Mouse (Mus musculus): Measurements from ENCODE around the gene Rnf213.
A peak's percentile ranks its signal among the peaks of the same experiment; 100 is the strongest.
"Not testable (repeated sequence)": the region's sequence is repeated elsewhere in the genome, so short reads cannot be mapped to it uniquely, and the experiment has no call there.

The Rnf213 gene

DNA sequence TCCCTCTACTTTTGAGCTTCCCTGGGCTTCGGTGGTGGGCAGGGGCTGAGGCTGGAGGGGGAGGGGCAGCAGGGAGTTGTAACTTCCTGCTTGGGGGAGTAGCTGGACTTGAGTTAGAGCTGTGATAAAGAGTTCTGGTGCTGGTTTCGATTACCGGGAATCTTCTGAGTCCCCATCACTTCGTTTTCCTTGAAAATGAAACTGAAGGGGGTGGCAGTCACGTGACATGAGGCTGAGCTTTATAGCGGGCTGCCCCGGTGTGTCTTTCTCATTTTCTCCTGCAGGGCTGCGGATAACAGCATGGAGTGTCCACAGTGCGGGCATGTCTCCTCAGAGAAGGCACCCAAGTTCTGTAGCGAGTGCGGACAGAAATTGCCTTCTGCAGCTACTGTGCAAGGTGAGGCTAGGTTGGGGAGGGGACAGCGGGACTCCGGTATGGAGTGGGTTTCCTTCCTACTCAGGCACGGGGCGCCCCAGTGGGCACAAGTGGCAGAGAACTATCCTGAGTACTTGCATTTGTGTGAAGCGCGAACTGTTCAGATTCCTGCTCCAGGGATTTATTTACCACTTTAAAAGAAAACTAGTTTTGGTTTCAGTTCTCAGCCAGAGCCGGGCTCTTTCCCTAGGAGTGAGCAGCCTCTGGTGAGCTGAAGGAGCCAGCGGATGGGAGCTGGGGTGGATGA lies at the start of gene Rnf213:
Rnf213 (plus strand) TSS at position 301 of the 683 bp plus-strand sequence.
- DNase-seq (ENCODE audit: low spot score in 2 of 2), result peak; percentile 14 to 34

DNA sequence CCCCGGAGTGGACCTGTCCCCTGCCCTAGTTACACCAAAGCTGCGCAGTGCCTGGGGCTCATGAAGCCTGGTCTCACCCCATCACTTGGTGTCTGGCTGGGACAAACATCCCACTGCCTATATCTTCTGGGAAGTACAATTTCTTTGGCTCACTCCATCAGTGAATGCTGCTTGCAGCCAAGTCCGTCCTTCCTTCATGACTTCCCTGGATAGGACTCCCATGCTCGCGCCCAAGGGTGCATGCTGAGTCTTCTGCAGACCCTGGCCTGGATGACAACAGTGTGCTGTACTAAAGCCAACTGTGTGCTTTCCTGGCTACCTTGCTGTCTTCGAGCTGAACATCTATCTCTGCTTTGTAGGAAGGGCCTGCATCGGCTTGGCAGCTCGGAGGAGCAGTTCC lies 48.7 kb upstream of the Rnf213 start:
- no peak for DNase-seq (ENCODE audit: low spot score in 2 of 2)

DNA sequence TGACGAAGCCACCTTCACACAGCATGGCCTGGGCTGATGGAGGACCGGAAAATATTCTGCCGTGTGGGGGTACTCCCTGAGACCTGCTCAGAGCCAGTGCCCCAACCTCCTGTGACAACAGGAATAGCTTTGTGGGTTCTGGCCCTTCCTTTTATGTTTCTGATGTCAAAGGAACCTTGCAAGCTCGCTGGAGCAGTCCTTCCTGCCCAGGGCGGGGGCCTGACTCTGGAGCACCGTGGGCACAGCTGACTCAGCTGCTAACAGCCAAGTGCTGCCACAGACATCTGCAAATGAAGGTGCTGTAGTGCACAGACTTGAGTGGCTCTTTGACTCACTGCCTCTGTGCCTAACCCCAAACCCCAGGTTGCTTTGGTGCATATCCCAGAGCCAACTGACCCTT lies 48.0 kb upstream of the Rnf213 start:
- no peak for DNase-seq (ENCODE audit: low spot score in 2 of 2)

DNA sequence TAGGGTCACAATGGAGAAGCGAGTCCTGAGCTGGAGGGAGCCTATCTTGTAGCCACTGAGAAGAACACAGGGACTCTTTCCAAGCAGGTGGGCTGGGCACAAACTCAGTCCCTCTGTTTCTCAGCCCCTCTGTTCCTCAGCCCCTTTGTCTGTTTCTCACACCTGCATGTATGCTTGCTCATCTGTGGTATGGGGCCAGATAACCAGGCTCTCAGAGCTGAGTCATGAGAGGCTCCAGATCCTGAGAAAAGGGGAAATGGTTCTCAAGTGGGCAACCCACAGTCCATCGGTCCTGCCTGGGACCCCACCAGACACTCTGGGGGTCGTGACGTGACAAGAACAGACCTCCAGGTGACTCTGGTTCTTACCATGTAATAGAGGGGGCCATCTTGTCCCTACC lies 45.8 kb upstream of the Rnf213 start:
- no peak for DNase-seq (ENCODE audit: low spot score in 2 of 2)

- DNase-seq (ENCODE audit: low spot score in 2 of 2), result no peak
These were observed 40.8 kb upstream of the Rnf213 start for GRCm38 (mm10) chr11:119352113-119352512.

- no peak for DNase-seq (ENCODE audit: low spot score in 2 of 2)
These were observed 39.0 kb upstream of the Rnf213 start for GRCm38 (mm10) chr11:119353946-119354345.

- peak in 1 of 2 experiments; percentile 35 for DNase-seq (ENCODE audit: low spot score in 2 of 2)
These were observed 38.0 kb upstream of the Rnf213 start for GRCm38 (mm10) chr11:119354798-119355442.

- peak in 1 of 2 experiments; percentile 72 for DNase-seq (ENCODE audit: low spot score in 2 of 2)
These were observed 37.2 kb upstream of the Rnf213 start, which contains the start of the genes Sgsh and Slc26a11 for GRCm38 (mm10) chr11:119355443-119356385. Gene Sgsh (minus strand): TSS chr11:119355536. Gene Slc26a11 (plus strand): TSS chr11:119355557.

GRCm38 (mm10) chr11:119359089-119359488 lies 33.8 kb upstream of the Rnf213 start:
- DNase-seq (ENCODE audit: low spot score in 2 of 2), result no peak

DNA sequence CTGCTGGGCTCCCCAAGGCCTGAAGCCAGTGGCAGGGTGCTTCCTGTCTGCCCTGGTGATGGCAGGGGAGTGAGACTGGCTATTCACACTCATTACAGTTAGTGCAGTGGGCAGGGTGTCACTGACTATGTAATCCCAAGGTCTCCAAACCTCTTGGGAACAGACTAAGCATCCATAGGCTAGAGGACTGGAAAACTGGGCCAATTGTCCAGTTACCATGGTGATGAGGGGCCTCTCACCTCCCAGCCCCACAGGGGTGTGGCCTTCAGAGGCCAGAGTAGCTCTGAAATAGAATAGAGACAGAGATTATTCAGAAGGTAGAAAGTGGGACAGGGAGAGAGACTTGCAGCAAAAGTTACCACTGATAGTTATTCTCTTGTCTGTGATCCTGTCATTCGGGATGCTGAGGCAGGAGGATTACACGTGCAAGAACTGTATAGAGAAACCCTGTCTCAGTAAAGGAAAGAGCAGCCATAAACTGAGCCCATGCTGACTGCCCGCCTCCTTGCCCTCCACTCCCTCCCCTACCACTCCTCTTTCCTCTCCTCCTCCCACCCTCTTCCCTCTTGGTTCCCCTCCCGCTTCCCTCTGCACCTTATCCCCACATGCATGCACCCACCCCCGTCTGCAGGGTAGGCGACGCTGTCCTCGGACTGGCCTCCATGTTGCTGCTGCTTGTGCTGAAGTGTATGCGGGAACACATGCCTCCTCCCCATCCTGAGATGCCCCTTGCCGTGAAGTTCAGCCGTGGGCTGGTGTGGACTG lies 29.9 kb upstream of the Rnf213 start:
- DNase-seq (ENCODE audit: low spot score in 2 of 2), result no peak

GRCm38 (mm10) chr11:119363534-119364145 lies 29.3 kb upstream of the Rnf213 start:
- DNase-seq (ENCODE audit: low spot score in 2 of 2), result peak in 1 of 2 experiments; percentile 63

DNA sequence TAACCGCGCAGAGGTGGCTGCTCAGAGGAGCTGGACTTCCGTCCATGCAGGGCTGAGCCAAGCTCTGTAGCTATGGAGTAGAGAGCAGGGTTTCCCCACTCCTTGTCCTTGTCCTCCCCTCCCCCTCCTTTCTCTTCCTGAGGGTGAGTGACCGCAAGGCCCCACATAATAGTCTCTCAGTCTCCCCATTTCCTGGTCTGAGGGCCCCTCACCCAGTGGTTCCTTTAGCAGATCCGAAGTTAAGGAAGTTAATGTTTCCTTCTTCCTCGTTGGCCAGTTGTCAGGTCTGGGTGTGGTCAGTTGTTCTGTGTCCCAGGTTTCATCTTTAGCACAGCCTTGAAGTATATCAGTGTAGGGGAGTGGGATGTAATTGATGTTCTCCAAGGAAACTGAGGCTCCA lies 17.5 kb upstream of the Rnf213 start:
- DNase-seq (ENCODE audit: low spot score in 2 of 2), result no peak

DNA sequence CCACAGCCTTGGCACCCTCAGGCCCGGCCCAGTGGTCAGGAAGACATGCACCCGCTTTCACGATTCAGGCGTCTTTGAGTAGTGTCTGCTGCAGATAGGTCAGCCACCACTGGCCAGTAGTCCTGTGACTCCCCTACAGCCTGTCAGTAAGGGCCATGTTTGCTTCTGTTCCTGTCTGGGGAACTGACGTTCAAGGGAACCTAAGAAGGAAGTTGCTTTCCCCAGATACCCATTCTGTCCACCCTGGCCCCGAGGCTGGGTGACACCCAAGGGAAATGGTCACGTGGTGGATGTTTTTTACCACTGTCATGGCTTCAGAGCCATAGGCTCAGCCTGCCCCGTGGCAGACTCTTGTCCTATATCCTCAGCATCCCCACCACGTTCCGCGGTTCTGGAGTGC lies 15.6 kb upstream of the Rnf213 start:
- no peak for DNase-seq (ENCODE audit: low spot score in 2 of 2)

GRCm38 (mm10) chr11:119378551-119378950 lies 14.3 kb upstream of the Rnf213 start:
- DNase-seq (ENCODE audit: low spot score in 2 of 2), result no peak

DNA sequence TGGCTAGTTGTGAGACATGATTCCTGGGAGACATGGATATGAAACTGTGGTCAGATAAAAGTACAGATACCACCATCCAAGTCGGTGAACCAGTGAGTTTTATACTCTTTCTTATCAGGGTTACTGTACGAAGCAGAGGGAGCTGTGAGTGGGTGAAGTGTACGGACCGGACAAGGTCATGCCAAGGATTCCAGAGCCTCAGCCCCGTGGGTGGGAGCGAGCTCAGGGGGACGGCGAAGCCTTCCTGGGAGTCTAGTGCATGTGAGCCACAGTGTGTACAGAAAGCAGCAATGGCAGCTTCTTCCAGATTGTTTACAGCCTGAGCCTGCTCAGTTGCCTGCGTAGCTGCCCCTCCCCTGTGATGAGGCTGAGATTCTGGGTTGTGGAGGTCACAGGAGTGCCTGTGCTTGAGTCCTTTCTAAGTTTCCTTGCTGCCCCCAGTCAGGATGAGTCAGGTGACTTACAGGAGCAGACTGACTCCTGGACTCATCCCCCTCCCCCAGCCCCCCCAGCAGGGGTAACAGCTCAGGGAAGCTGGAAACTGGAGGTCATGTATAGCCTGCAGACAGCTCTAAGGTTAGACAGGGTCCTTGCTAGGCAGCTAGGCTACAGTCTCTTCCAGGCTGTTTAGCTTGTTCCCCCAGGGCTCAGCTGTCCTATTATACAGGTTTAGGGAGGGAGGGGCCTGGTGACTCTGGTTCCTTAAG lies 11.1 kb upstream of the Rnf213 start:
- no peak for DNase-seq (ENCODE audit: low spot score in 2 of 2)

DNA sequence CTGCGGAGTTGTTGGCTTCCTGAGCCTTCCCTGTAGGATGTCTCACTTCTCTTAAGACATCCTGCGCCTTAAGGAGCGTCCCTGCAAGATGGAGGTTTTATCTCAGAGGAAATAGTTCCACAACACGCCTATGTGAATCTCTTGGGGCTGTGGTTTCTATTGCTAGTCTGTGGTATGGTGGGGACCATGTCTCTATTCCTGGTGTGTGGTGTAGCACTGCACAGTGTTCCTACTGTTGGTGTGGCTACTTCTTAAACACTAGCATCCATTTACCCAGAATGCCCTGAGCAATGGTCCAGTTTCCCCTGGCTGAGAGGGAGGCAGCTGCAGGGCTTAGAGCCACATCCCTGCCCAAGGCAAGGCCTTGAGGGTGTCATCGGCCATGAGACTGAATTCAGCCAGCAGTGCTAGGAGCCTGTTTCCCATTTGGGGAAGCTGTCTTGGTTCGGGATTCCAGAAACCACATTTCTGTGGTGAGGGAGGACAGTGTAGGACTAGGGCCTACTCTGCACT lies 10.5 kb upstream of the Rnf213 start:
- no peak for DNase-seq (ENCODE audit: low spot score in 2 of 2)

DNA sequence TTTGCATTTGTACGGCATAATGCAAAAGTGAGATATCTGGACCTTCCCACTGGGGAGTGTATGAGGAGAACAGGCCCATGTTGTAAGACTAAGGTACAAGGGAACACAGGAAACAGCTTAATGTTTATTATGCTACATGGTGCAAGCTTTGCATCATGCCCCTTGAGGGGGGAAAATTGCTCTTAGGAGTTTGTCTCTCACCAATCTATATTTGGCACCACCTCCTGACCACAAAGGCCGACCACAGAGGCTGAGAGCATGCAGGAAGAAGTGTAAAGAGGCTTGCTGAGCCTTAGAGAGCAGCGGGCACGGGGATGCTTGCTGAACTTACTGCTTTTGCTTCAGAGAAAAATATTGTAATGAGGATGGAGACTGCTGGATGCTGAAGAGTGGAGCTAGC lies 8.0 kb upstream of the Rnf213 start:
- DNase-seq (ENCODE audit: low spot score in 2 of 2), result no peak

GRCm38 (mm10) chr11:119386306-119386705 lies 6.6 kb upstream of the Rnf213 start:
- DNase-seq (ENCODE audit: low spot score in 2 of 2), result no peak

DNA sequence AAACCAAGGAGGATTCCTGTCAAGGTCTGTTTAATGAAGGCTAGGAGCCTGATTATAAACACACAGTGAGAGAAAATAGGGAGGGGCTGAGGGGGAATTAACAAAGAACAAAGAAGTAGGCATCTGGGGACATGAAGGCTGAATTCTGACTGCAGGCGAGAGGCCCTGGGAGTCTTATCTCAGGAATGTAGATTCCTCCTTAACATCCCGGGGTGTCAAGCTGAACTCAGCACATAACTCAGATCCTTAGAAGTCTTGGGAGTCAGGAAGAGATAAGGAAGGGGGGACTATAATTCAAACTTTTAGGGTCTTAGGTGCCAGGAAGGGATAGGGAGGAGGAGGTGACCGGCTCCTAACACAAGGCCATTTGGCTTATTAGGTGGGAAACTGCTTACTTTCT lies 5.6 kb upstream of the Rnf213 start:
- not testable (repeated sequence) for DNase-seq (ENCODE audit: low spot score in 2 of 2)

DNA sequence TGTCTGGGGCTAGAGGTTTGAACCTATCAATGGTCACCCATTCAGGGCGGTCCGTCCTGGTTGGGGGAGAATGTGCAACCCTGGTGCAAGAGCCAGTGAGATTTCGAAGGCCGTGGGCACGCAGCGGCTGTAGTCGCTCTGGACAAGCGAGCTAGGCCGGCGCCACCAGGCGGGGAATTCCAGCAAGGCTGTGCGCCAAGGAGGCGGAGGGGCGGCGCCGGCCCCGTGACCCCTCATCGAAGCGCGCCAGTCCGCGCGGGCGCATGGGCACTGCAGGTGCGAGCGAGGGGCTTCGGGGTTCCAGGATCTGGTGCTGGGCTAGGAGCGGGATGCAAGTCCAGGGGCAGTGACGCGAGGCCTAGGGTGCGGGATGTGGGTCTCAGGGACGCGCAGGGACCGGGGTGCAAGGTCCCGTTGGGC lies 3.0 kb upstream of the Rnf213 start:
- peak in 1 of 2 experiments; percentile 46 for DNase-seq (ENCODE audit: low spot score in 2 of 2)

All from left cerebral cortex, adult 9 months (tissue).